Mouse (Mus musculus) 416B (cell line): ENCODE measurements at regions not wholly inside any gene's neighbourhood (a gene's known extent, or its start where the extent isn't known, plus 50 kb on each side); places are given as distances from the start of the nearest gene placed in this dataset.

Source experiments
- DNase-seq: peaks from one replicate; pipeline ENCODE4 v3.0.0; 2011; ENCODE audit warnings: low read depth

GRCm38 (mm10) chr6:9820311-9821243 lies 872.3 kb downstream of the Nxph1 start:
- no peak for DNase-seq

GRCm38 (mm10) chr6:9834884-9835476 lies 886.7 kb downstream of the Nxph1 start:
- DNase-seq, result no peak

GRCm38 (mm10) chr6:9842391-9842790 lies 894.2 kb downstream of the Nxph1 start:
- DNase-seq, result no peak

GRCm38 (mm10) chr6:9889853-9890252 lies 941.6 kb downstream of the Nxph1 start:
- DNase-seq, result peak; percentile 8
